Mouse (Mus musculus): Measurements from ENCODE around the gene Bicdl2.

Bicdl2 gene

GRCm38 (mm10) chr17:23717003-23717402 lies 56.7 kb downstream of the Bicdl2 start:
- no peak for DNase-seq (ENCODE audit: low spot score)
